Mouse (Mus musculus) heart, embryonic 11.5 days (tissue): Measurements from ENCODE around the gene Chd8. TPM values are rescaled to one million over a fixed set of nuclear protein-coding genes. Genes with fewer than 3 reads are reported as not detected.

ENCODE experiments used
- ATAC-seq: fragments of 200-750 bp; cut with Nextera tagmentation; replicated peaks from 2 replicates; pipeline ENCODE4 v1.8.0; 2017; ENCODE audit warnings: moderate library complexity; ENCODE audit not compliant: insufficient number of reproducible peaks, low FRiP score, low TSS enrichment
- H3K27ac ChIP-seq: fragments of 300-500 bp; sonication (generic); 2 replicates; pipeline ENCODE4 v1.5.1; 2014; ENCODE audit warnings: mild to moderate bottlenecking, low read depth, low read length
- H3K27me3 ChIP-seq: fragments of 300-500 bp; sonication (generic); 2 replicates; pipeline ENCODE4 v1.6.1; 2014; ENCODE audit warnings: mild to moderate bottlenecking, low read length, mixed read lengths; ENCODE audit not compliant: control insufficient read depth, insufficient read depth
- H3K36me3 ChIP-seq: fragments of 300-500 bp; sonication (generic); 2 replicates; pipeline ENCODE4 v1.6.1; 2014; ENCODE audit warnings: mild to moderate bottlenecking, low read length, moderate library complexity, mixed read lengths; ENCODE audit not compliant: control insufficient read depth, insufficient read depth
- H3K4me1 ChIP-seq: fragments of 300-500 bp; sonication (generic); 2 replicates; pipeline ENCODE4 v1.6.1; 2014; ENCODE audit warnings: low read length; ENCODE audit not compliant: control insufficient read depth, insufficient read depth
- H3K4me2 ChIP-seq: fragments of 300-500 bp; sonication (generic); 2 replicates; pipeline ENCODE4 v1.6.1; 2014; ENCODE audit warnings: mild to moderate bottlenecking, moderate library complexity
- H3K4me3 ChIP-seq: fragments of 300-500 bp; sonication (generic); 2 replicates; pipeline ENCODE4 v1.5.1; 2014; ENCODE audit warnings: low read depth, low read length
- H3K9ac ChIP-seq: fragments of 300-500 bp; sonication (generic); 2 replicates; pipeline ENCODE4 v1.6.1; 2014; ENCODE audit warnings: mild to moderate bottlenecking, low read depth, low read length, moderate library complexity
- H3K9me3 ChIP-seq: fragments of 300-500 bp; sonication (generic); replicated peaks from 2 replicates; pipeline ENCODE4 v1.6.1; 2016; ENCODE audit warnings: low read length; ENCODE audit not compliant: control insufficient read depth
- WGBS: fragments of 180-500 bp; shearing (Covaris S2); extraction: QIAGEN DNeasy Blood & Tissue Kit; methylation state at CpG from one replicate; pipeline ENCODE4 v1.1.7; 2014; ENCODE audit not compliant: insufficient replicate concordance; 5-methylcytosine and 5-hydroxymethylcytosine counted together
- polyA plus RNA-seq: library from polyadenylated mRNA; unstranded; fragments of >200 nt; fragmentation: Nextera tagmentation; extraction: Ambion mirVana; gene quantifications from 2 replicates; pipeline ENCODE4 v1.2.1, GENCODE M21; 2014

Chd8 gene
- polyA plus RNA-seq, 1 experiment from 2014 or later: 34.5 TPM

- ATAC-seq: no peak
- WGBS: 95% methylated on average over 7 of the region's 7 CpGs
- Histone ChIP-seq H3K36me3 (peaks cover 47% of the 10 kb centered on the region), H3K9ac (no peak overlapping the region), H3K9me3 (no peaks in the 10 kb centered on the region), H3K27ac (no peak overlapping the region), H3K4me2 (no peak overlapping the region), H3K27me3 (no peaks in the 10 kb centered on the region), H3K4me3 (no peak overlapping the region), H3K4me1 (no peaks in the 10 kb centered on the region)
Measured at GRCm38 (mm10) chr14:52235165-52235564, 22.4 kb downstream of the Chd8 start.

- Histone ChIP-seq H3K9ac (no peak overlapping the region), H3K27ac (no peak overlapping the region), H3K4me2 (no peak overlapping the region), H3K27me3 (no peaks in the 10 kb centered on the region), H3K4me1 (no peaks in the 10 kb centered on the region), H3K36me3 (peaks cover 56% of the 10 kb centered on the region), H3K9me3 (no peaks in the 10 kb centered on the region), H3K4me3 (no peak overlapping the region)
- 75% methylated on average over 6 of the region's 6 CpGs for WGBS
- ATAC-seq: no peak
Measured at GRCm38 (mm10) chr14:52232249-52232648, 25.3 kb downstream of the Chd8 start.

DNA sequence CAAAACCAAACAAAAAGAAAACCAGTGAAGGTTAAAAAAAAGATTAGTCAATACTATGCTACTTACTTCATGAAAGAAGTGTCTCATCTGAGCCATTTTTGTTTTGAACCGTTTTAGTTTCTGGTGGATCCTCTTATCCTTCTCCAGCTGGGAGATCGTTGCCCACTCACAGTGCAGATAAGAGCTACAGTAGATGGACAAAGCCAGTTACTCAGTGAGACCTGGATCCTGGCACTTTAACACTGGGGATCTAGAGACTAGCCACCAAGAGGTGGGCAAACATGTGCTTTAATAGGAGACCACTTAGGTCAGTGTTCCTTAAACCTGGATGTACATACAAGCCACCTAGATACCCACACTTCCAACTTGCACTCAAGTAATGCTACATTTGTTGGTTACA, 31.6 kb downstream of the Chd8 start:
- H3K27ac ChIP-seq: no peak overlapping the region
- no peak overlapping the region for H3K4me2 ChIP-seq
- no peaks in the 10 kb centered on the region for H3K27me3 ChIP-seq
- H3K4me1 ChIP-seq: no peaks in the 10 kb centered on the region
- H3K9ac ChIP-seq: no peak overlapping the region
- peaks cover 28% of the 10 kb centered on the region for H3K36me3 ChIP-seq
- WGBS: 74% methylated on average over 2 of the region's 2 CpGs
- no peaks in the 10 kb centered on the region for H3K9me3 ChIP-seq
- no peak for ATAC-seq
- no peak overlapping the region for H3K4me3 ChIP-seq

DNA sequence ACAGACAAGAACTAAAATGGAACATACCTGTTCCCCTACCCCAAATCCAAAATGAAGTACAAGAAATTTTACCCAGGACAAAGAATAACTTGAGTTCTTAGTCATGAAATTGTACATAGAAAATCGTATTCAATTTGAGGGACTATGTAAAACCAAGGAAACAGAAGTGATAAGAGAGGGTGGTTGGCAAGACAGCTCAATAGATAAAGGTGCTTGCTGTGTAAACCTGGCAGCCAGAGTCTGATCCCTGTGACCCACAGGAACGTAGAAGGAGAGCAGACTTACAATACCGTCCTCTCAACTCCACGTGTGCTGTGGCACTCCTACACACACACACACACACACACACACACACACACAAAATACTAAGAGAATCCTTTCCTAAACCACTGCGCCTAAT, 40.3 kb downstream of the Chd8 start:
- Histone ChIP-seq H3K4me2 (no peak overlapping the region), H3K4me3 (no peak overlapping the region), H3K27me3 (no peaks in the 10 kb centered on the region), H3K36me3 (peaks cover 58% of the 10 kb centered on the region), H3K4me1 (no peaks in the 10 kb centered on the region), H3K27ac (no peak overlapping the region), H3K9ac (no peak overlapping the region), H3K9me3 (no peaks in the 10 kb centered on the region)
- ATAC-seq: no peak
- WGBS: 90% methylated on average over 5 of the region's 5 CpGs

DNA sequence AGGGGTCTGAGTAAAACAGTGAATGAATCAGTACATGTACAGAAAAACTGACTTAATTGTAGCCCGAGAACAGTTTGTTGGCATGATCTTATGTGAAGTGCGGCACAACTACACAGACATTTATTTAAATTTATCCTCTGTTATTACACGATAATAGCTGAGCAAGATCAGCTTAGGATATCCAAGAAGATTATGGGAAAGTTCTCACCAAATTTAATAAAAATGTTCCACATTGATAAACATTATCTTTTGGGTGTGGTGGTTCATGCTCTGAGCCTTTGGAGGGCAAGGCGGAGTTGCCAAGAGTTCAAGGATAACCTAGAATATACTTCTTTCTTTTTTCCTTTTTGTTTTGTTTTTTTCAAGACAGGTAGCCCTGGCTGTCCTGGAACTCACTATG, 58.2 kb downstream of the Chd8 start:
- Histone ChIP-seq H3K4me3 (no peak overlapping the region), H3K9ac (no peak overlapping the region), H3K27ac (no peak overlapping the region), H3K9me3 (no peaks in the 10 kb centered on the region), H3K27me3 (no peaks in the 10 kb centered on the region), H3K36me3 (peaks cover 21% of the 10 kb centered on the region), H3K4me1 (no peaks in the 10 kb centered on the region), H3K4me2 (no peak overlapping the region)
- ATAC-seq: no peak
- 88% methylated on average over 4 of the region's 4 CpGs for WGBS

- Histone ChIP-seq H3K4me2 (peak overlapping the region; percentile 84), H3K36me3 (peaks cover 18% of the 10 kb centered on the region), H3K4me3 (peak overlapping the region; percentile 100; the same call in 1 of the 2 replicates), H3K9me3 (no peaks in the 10 kb centered on the region), H3K27me3 (no peaks in the 10 kb centered on the region), H3K27ac (peak overlapping the region; percentile 99; the same call in 1 of the 2 replicates), H3K4me1 (no peaks in the 10 kb centered on the region), H3K9ac (no peak overlapping the region)
- no peak for ATAC-seq
- 27% methylated on average over 3 of the region's 3 CpGs for WGBS
Measured at GRCm38 (mm10) chr14:52198141-52198540, 59.4 kb downstream of the Chd8 start.

GRCm38 (mm10) chr14:52197156-52197878, 60.3 kb downstream of the Chd8 start, which contains the start of gene Supt16:
Supt16 (minus strand) TSS chr14:52197416.
- no peaks in the 10 kb centered on the region for H3K27me3 ChIP-seq
- no peaks in the 10 kb centered on the region for H3K9me3 ChIP-seq
- H3K4me2 ChIP-seq: peak within 1 kb of the TSS; percentile 84
- peaks cover 17% of the 10 kb centered on the region for H3K36me3 ChIP-seq
- peak within 1 kb of the TSS; percentile 99 for H3K27ac ChIP-seq
- no peaks in the 10 kb centered on the region for H3K4me1 ChIP-seq
- H3K9ac ChIP-seq: peak within 1 kb of the TSS; percentile 98
- peak; percentile 89 for ATAC-seq
- WGBS: under 1% methylated on average over 59 of the region's 59 CpGs
- H3K4me3 ChIP-seq: peak within 1 kb of the TSS; percentile 100

GRCm38 (mm10) chr14:52196230-52197155, 61.1 kb downstream of the Chd8 start:
- peak; percentile 37; the same call in 1 of the 2 replicates for ATAC-seq
- 1% methylated on average over 58 of the region's 59 CpGs for WGBS
- Histone ChIP-seq H3K27me3 (no peaks in the 10 kb centered on the region), H3K27ac (peak overlapping the region; percentile 99), H3K4me1 (no peaks in the 10 kb centered on the region), H3K36me3 (peaks cover 12% of the 10 kb centered on the region; the same call in 1 of the 2 replicates), H3K4me2 (peak overlapping the region; percentile 84), H3K9me3 (no peaks in the 10 kb centered on the region), H3K9ac (peak overlapping the region; percentile 98), H3K4me3 (peak overlapping the region; percentile 100)
